Mouse (Mus musculus): ENCODE data around the gene Rhoj. TPM values are rescaled to one million over a fixed set of nuclear protein-coding genes. Genes with fewer than 3 reads are reported as not detected.

The Rhoj gene
- 1.6 and 2.7 TPM in 2 replicates for total RNA-seq (2017)

DNA sequence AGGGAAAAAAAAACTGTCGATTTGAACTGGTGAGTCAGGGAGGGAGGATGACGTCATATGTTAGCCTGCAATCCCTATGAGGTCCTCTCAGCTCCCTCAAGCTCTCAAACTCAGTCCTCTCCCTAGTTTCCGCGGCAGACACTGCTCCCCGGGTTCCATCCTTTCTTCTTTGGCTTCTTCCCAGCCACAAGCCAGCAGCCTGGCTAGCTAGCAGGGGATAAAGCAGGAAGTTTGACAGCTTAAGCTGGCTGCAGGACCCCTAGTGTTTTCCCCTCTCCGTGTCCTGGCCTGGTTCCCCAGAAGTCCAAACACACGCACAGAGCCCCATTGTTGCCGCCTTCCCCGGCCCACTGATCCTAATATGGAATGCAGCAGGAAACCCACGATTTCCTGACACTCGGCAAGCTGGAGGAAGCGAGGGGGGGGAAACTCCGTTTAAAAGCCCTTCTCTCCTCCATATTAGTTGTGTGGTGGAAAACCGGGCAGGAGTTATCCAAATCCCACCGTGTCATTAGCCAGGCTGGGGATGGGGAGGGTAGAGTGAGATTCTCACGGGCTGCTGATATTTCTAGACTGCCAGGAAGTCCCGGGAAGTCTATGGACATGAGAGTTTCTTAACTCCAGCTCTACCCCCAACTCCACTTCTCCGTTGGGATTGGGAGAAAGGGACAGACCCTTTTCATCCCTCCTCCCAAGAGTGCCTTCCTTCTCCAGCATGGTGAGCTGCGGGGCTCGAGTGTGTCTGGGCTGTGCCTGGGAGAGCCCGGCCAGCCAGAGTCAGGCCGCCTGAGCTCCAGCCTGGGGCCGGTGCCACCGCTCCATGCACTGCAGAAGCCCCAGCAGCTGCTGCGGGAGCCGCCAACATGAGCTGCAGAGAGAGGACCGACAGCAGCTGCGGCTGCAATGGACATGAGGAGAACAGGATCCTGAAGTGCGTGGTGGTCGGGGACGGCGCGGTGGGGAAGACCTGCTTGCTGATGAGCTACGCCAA, at the start of gene Rhoj:
Gene Rhoj, plus strand, starts transcription at position 362 of the 991 bp plus-strand sequence.
- ATAC-seq (ENCODE audit: extremely low read depth, insufficient number of reproducible peaks, low FRiP score, poor library complexity, severe bottlenecking): no peak

DNA sequence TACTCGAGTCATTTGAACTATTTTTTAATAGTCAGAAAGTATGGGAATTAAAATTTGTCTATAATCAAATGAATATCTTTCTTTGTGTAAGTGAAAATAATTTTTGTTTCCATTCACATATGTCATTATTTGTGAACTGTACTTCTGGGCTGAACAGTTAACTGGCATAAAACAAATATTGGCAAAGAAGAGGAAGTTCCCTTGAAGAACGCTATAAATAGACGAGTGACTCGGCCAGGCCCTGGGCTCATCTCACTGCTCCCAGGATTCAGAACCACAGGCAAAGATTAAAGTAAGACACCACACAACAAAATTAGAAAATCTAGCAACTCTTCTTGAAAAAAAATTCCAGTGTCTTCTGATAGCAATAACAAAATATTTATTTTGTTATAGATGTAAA, 36.4 kb upstream of the Rhoj start:
- no peak for ATAC-seq (ENCODE audit: extremely low read depth, insufficient number of reproducible peaks, low FRiP score, poor library complexity, severe bottlenecking)

DNA sequence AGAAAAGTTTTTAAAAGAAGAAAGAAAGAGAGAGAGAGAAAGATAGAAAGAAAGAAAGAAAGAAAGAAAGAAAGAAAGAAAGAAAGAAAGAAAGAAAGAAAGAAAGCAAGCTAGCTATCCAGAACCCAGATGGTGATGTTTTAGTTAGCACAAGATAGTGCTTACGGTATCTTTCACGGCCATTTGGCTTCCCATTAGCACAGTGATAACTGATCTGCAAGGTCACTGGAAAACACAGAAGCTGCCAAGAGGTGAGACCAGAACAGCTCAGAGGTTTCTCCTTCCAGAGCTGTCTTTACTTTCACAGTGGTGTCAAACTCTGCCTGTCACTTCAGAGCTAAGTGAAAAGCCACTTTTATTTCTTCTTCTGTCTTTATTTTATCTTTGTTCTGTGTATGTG, 32.4 kb upstream of the Rhoj start:
- no peak for ATAC-seq (ENCODE audit: extremely low read depth, insufficient number of reproducible peaks, low FRiP score, poor library complexity, severe bottlenecking)

DNA sequence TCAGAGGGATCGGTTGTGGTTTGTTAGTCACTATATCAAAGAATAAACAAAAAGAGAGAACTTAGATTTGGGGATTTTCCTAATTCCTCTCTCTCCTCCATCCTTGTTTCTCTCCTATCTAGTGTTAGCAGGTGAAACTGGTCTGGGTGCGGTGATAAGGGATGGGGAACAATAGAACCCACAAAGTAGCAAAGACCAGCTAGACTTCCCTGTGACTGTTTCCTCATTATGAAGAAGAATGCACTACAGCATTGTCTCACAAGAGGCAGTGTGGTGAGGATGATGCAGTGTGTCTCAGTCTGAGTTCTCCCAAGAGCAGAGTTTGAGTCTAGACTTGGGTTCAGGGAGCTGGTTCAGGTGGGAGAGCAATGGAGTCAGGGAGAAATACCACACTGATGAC, 30.7 kb upstream of the Rhoj start:
- ATAC-seq (ENCODE audit: extremely low read depth, insufficient number of reproducible peaks, low FRiP score, poor library complexity, severe bottlenecking): no peak

DNA sequence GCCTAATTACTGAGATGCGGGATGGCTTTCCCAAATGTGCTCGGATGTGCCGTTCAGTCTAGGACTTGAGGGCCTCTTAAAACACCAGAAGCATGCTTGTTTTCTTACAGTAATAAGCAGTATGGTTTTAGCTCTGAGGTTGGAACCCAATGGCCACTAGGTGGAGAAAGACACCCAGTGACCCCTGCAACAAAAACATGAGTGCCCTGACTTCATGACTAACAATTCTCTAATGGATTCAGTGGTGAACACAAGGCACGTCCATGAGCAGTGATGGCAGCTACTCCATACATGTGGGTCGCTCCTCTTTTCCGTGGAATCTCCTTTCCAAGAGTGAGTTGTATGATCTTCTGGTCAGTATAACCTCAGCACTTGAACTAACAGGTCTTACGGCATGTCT, 27.6 kb upstream of the Rhoj start:
- no peak for ATAC-seq (ENCODE audit: extremely low read depth, insufficient number of reproducible peaks, low FRiP score, poor library complexity, severe bottlenecking)

DNA sequence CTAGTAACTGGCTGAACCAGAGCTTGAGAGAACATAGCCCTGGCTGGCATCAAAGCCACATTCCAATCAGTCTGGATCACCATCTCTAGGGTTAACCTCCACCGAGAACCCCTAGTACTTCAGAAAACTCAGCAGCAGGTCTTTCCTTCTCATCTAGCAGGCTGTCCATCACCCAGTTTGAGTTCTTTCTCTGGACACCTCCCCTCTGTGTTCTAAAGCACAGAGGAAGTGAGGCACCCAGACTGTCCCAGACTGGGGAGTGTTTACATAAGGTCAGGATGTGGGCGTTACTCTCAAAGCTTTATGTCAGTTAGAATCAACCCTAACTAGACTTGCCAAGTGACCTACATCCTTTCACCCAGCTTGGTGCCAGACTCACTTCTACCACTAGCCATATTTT, 24.9 kb upstream of the Rhoj start:
- ATAC-seq (ENCODE audit: extremely low read depth, insufficient number of reproducible peaks, low FRiP score, poor library complexity, severe bottlenecking): 0 out of 2 replicates have a peak, but pooled peaks have one; percentile 30

DNA sequence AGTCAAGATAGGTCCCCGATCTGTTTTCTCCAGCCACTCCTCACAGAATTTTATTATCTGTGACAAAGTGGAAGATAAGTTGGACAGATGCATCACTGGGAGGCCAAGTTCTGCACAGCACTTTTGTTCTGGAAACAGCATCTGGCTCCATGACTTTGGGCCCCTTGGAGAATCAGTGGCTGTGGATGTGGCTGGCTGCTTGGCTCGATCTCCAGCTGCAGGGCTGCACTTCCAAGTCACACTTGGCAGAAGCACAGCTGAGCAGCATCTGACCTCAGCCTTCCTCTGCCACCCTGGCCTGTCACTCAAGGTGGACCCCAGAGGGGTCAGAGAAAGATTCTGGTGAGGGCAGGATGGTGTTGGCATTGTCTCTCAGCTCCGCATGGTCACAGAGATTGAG, 22.0 kb upstream of the Rhoj start:
- no peak for ATAC-seq (ENCODE audit: extremely low read depth, insufficient number of reproducible peaks, low FRiP score, poor library complexity, severe bottlenecking)

DNA sequence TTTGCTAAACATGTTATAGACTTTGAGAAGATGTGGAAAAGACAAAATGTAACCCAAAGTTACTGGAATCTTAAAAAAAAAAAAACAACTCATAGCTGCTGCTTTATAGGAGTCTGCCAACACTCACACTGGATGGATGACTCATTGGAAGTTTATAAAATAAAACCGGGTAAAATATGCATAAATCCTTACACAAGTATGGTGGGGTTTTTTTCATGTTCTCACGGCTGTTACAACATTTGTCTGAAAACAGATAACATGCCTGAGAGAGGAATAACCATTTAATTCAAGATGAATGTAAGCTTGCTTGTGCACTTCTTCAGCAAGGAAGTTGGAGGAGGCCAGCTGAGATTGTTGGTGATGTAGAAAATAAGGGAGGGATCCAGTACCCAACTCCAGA, 17.6 kb upstream of the Rhoj start:
- no peak for ATAC-seq (ENCODE audit: extremely low read depth, insufficient number of reproducible peaks, low FRiP score, poor library complexity, severe bottlenecking)

DNA sequence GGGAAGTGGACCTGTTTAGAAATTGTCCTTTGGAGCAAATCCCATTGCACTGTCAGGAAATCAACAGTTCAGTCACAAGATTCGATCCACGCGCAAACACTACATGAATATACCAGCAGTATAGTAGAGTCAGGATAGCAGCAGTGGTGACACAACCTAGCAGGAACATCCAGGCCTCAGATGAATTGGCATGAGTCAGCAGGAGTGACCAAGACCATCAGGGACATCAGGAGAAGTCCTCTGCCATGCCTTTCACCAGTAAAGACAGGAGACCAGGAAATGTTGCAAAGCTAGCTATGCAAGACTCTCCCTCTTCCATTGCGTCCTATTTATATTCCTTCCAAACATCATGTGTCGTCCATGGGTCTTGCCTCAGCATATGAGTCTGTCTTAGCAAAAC, 16.6 kb upstream of the Rhoj start:
- no peak for ATAC-seq (ENCODE audit: extremely low read depth, insufficient number of reproducible peaks, low FRiP score, poor library complexity, severe bottlenecking)

DNA sequence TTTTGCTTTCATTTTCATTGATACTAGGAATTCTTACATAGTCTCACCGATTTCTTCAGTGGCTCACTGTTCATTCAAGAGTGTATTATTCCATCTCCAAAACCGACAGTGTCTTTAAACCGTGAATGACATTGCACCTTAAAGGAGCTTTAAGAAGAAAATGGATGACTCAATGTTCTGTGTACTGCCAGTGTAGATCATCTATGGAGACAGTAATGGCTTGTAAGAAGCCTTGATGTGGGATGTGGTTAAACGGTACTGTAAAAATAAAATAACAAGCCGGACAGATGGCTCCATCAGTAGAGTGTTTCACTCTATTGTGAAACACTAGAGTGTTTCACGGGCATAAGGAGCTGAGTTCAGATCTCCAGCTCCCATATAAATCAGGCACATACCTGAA, 15.2 kb upstream of the Rhoj start:
- no peak for ATAC-seq (ENCODE audit: extremely low read depth, insufficient number of reproducible peaks, low FRiP score, poor library complexity, severe bottlenecking)

DNA sequence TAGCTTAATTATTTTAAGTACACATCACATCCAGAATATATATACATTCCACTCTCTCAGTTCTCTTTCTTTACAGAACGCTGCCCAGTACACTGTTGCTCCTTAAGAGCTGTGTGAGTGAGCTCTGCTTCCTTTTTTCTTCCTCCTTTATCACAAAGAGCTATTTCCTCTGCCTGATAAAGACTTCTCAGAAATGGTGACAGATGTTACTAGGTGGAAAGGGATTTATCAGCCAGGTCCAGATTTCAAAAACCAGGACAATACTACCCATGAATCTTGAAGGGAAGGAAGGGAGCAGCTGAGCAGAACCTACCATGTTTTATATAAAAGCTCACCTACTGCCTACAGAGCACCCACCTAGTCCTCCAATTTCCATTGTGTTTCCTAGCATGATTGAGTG, 8.3 kb upstream of the Rhoj start:
- no peak for ATAC-seq (ENCODE audit: extremely low read depth, insufficient number of reproducible peaks, low FRiP score, poor library complexity, severe bottlenecking)

DNA sequence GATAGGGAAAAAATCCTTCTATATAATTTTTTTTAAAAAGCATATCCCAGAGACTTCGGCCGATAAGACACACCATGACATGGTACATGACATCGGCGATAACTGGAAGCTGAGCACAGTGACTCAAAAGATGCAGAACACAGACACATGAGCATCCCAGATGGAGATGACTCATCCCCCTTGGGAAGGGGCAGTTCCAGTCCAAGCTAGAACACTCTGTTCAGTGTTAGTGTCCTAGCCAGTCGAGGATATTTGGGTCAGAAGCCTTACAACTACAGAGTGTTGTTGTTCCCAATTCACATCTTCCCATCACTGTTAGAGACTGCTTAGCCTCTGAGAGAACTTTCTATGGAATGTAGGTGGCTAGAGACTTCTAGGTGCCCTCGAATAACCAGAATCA, 4.0 kb upstream of the Rhoj start:
- ATAC-seq (ENCODE audit: extremely low read depth, insufficient number of reproducible peaks, low FRiP score, poor library complexity, severe bottlenecking): no peak

DNA sequence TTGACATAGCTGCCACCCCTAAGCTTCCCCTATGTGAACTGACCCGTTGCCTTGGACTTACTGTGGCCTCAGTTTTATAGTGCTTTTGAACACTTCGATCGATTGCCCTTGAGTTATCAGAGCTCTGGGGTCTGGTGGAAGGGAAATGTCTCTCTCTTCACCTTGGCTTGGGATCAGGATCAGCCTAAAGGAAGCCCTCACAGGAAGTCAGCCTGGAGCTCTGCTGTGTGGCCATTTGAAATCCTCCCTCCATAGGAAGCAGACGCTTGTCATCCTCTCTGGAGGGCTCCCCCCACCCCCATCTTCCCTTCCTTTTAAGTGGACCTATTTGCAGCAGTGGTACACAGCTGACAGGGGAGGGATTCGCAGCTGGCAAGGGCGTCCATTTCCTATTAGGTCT, 1.6 kb downstream of the Rhoj start:
- no peak for ATAC-seq (ENCODE audit: extremely low read depth, insufficient number of reproducible peaks, low FRiP score, poor library complexity, severe bottlenecking)

DNA sequence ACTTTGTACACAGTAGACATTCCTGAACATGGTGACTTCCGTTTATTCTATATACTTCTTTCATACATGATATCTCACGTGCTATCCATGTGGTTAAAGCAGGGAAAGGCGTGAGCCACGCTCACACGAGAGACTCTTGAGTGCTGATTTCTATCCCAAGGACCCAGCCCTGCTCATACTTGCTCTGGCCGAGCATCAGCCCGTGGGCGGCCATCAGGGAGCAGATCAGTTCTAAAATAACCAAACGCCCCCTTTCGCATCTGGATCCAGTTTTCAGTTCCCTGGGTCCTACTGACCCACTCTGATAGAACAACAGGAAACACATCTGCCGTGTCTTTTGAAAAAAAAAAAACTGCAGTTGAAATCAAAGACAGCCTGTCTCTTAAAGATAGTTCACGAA, 2.6 kb downstream of the Rhoj start:
- ATAC-seq (ENCODE audit: extremely low read depth, insufficient number of reproducible peaks, low FRiP score, poor library complexity, severe bottlenecking): no peak

DNA sequence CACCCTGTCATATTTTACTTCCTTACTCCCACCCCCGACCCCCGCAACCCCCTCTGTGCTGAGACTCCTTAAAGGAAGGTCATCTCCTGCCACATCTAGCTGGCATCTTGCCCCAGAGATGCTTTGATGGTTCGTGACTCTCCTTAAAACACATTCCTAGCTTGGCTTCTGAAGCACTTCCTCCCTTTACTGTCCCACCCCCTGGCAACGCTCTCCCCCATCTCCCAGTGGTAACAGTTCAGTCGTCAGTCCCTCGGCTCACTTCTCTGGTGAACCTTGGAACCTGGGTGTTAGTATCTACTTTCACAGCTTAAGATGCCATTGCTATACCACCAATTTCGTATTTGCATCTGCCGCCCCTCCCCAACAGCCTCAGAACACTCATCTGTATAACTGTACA, 3.8 kb downstream of the Rhoj start:
- no peak for ATAC-seq (ENCODE audit: extremely low read depth, insufficient number of reproducible peaks, low FRiP score, poor library complexity, severe bottlenecking)

DNA sequence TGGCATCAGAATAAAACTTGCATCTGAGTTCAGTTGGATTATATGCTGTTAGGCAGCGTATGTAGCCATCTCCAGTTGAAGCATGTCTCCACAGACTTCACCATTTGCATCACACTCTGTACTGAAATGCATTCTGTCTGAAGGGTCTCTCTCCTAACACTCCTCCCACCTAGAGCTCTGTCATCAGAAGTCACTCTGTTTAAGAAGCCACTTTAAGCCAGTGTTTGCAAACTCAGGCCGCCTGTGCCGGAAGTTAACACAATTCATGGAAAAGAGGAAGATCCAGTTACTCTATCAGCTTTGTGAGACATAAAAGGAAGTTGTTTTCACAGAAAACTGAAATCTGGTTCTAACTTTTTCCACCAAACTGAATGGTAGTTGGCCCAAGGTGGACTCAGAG, 5.9 kb downstream of the Rhoj start:
- no peak for ATAC-seq (ENCODE audit: extremely low read depth, insufficient number of reproducible peaks, low FRiP score, poor library complexity, severe bottlenecking)

DNA sequence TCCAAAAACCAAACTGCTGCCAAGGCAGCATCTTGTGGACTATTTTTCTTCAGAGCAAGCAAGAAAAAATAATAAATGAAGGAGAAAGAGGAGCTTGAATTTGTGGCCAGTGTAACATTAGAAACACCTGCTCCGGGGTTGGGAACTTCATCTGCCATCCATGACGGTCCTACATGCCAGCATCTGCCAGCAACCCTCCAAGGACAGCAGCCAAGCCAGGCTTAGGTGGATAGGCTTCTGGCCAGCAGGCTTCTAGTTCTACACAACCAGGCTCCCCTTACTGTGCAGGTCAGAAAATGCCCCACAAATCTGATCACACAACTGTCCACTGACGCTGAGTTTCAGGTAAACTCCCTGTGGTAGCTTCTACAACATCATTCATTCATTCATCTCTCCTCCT, 7.7 kb downstream of the Rhoj start:
- no peak for ATAC-seq (ENCODE audit: extremely low read depth, insufficient number of reproducible peaks, low FRiP score, poor library complexity, severe bottlenecking)

DNA sequence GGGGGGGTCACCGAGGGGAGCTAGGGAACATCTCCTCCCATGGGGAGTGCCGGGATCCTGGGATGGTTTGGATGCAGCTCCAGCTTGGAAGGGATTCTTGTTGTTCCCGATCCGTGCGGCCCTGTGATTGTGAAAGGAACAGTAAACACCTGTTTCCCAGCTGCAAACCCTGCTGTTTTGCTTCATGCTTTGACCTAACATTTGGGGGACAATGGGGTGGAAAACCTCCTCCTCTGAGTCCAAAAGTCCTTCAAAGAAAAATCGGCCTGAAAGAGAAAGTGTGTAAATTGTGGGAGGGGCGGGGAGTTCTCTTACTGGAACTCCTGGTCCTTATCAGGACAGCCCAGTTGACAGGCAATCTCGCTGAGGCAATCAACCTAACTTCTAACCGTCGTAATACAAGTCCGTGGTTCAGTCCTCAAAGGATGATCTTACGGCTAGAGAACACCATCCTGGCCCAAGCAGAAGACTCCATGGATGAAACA, 12.4 kb downstream of the Rhoj start:
- ATAC-seq (ENCODE audit: extremely low read depth, insufficient number of reproducible peaks, low FRiP score, poor library complexity, severe bottlenecking): no peak

DNA sequence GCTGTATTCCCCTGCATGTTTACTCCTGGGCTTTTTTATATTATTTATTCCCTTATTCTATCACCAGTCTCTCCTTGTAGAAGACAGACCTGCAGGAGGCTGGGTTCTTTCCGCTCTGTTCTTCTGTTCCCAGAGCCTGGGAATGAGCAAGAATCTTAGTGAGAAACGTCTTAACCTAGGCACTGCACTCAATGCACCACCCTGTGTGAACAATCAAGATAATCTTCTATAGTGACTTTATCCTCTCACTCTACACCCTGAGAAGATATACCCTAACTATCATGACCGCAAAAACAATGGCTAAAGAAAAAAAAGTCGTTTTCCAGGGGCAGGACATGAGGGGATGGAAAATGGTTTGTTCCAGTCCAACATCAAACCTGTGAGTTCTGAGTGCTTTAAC, 13.1 kb downstream of the Rhoj start:
- no peak for ATAC-seq (ENCODE audit: extremely low read depth, insufficient number of reproducible peaks, low FRiP score, poor library complexity, severe bottlenecking)

DNA sequence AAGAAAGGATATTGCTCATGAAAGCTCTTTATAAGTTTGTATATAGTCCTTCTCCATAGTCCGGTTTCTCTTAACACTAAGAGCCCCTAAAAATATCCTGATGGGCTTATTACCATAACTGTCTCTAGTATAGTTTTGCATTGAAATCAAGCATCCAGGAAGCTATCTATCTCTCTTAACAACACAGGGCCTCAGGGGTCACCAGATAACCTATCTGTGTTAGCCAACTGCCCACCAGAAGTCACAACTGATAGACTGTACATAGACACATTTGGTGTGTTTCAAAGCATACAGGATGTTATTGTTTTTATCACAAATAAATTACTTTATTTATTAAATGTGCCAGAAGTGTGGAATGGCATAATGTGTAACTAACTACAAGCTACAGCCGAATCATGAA, 21.1 kb downstream of the Rhoj start:
- ATAC-seq (ENCODE audit: extremely low read depth, insufficient number of reproducible peaks, low FRiP score, poor library complexity, severe bottlenecking): no peak

DNA sequence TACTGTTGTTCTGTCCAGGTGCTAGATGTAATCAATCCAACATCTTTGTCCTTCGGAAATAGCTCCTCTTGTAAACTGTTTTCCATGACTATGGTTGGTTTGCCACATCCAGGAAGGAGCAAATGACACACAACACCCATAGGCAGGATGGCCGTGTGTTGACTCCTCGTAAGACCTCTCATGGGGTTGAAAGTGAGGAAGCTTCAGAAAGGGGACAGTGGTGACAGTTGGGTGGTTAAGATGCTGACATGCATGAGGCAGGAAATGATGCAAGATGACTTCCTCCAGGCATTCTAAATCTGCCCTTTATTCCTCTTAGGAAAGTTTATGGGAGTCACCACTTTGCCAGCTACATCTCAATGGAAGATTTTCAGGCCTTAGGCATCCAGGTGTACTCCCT, 31.8 kb downstream of the Rhoj start:
- ATAC-seq (ENCODE audit: extremely low read depth, insufficient number of reproducible peaks, low FRiP score, poor library complexity, severe bottlenecking): no peak
